Mouse (Mus musculus) MEL (cell line): ENCODE results near the gene Gm20715.

Experiments
- CTCF ChIP-seq, 3 experiments: IDR thresholded peaks in 2 of 3; conservative IDR thresholded peaks in 1 of 3; 2 replicates each; pipeline ENCODE4 v1.5.1; 2011 to 2012; ENCODE audit warnings: low read length in 3 of 3, low read depth in 2 of 3, mild to moderate bottlenecking in 2 of 3, improper control_type of control experiment in 1 of 3, inconsistent platforms in 1 of 3, mixed read lengths in 1 of 3, moderate library complexity in 1 of 3; ENCODE audit not compliant: control insufficient read depth in 1 of 3, insufficient read depth in 1 of 3, poor library complexity in 1 of 3, severe bottlenecking in 1 of 3
- ELF1 ChIP-seq: IDR thresholded peaks from 2 replicates; pipeline ENCODE4 v1.6.1; 2014; ENCODE audit warnings: low read depth, mild to moderate bottlenecking, inconsistent platforms, low read length, improper control_type of control experiment, moderate library complexity
- EP300 ChIP-seq, 2 experiments: IDR thresholded peaks; 2 replicates each; pipeline ENCODE4 v1.6.1; 2011; ENCODE audit warnings: improper control_type of control experiment in 2 of 2, low read length in 2 of 2, low read depth in 1 of 2, mild to moderate bottlenecking in 1 of 2
- MAZ ChIP-seq: IDR thresholded peaks from 2 replicates; pipeline ENCODE4 v1.6.1; 2012; ENCODE audit warnings: low read depth, mild to moderate bottlenecking, inconsistent platforms, low read length, improper control_type of control experiment
- POLR2A ChIP-seq, 2 experiments: IDR thresholded peaks; 2 replicates each; pipeline ENCODE4 v1.6.1; 2011 to 2012; ENCODE audit warnings: low read length in 2 of 2, mild to moderate bottlenecking in 2 of 2, control low read depth in 1 of 2, improper control_type of control experiment in 1 of 2, low read depth in 1 of 2, moderate library complexity in 1 of 2; ENCODE audit not compliant: control insufficient read depth in 1 of 2, insufficient read depth in 1 of 2, poor library complexity in 1 of 2

DNA sequence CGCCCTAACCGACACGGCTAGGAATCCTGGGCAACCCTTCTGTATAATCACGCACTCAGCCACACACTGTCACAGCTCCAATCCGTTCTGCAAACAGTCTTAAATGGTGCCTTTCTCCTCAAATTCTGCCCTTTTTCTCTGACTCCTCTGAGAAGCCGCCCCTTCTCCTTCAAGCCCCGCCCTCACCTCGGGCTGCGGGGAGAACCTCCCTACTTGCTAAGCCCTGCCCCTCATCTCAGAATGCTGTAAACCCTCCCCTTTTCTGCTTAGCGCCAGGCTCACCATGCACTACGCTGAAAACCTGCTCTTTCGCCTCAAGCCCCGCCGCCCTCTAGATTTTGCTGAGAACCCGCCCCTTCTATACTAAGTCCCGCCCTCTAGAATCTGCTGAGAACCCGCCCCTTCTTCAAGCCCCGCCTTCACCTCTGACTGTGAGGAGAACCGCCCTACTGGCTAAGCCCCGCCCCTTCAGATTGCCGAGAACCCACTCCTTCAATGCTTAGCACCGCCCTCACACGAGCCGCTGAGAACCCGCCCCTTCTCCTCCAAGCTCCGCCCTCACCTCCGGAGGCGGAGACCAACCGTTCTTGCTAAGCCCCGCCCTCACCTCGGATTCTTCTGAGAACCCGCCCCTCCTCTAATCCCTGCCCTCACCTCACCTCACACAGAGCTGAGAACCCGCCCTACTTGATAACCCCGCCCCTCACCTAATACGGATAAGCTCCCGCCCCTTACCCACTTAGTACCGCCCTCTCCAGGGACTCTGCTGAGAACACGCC, 47.6 kb upstream of the Gm20715 start:
- TF ChIP-seq CTCF (IDR thresholded peaks at IDR 0.05 in 2 of 3, conservative IDR thresholded peaks at IDR 0.05 in 1 of 3; ENCODE audit: control insufficient read depth in 1 of 3, insufficient read depth in 1 of 3, low read depth in 2 of 3, low read length in 3 of 3, poor library complexity in 1 of 3, severe bottlenecking in 1 of 3): no peak
- no peak for TF ChIP-seq MAZ
- no peak for TF ChIP-seq POLR2A (IDR thresholded peaks at IDR 0.05; ENCODE audit: control insufficient read depth in 1 of 2, insufficient read depth in 1 of 2, low read depth in 1 of 2, low read length in 2 of 2, poor library complexity in 1 of 2)
- TF ChIP-seq ELF1: no peak
- TF ChIP-seq EP300 (IDR thresholded peaks at IDR 0.05; ENCODE audit: low read depth in 1 of 2, low read length in 2 of 2): no peak
